Mouse (Mus musculus): ENCODE measurements around the gene Lman2.
A peak's percentile ranks its signal among the peaks of the same experiment; 100 is the strongest.

Lman2 gene

DNA sequence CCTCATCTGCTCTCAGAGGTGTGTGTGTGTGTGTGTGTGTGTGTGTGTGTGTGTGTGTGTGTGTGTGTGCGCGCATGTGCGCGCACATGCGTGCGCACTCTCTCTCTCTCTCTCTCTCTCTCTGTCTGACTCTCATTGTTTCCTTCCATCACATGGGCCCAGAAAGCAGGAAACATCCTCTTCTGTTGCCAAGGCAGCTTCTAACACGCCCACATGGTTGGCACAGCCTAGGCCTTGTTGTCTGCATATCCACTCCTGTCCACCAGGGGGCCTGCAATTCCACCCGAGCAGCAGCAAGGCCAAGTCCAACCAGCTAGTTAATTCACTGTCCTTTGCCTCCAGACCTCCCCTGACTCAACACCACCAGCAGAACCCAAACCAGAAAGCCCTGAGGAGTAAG is 35.0 kb downstream of the Lman2 start:
- peak; percentile 90 for DNase-seq (ENCODE audit: low read depth, low spot score)

DNA sequence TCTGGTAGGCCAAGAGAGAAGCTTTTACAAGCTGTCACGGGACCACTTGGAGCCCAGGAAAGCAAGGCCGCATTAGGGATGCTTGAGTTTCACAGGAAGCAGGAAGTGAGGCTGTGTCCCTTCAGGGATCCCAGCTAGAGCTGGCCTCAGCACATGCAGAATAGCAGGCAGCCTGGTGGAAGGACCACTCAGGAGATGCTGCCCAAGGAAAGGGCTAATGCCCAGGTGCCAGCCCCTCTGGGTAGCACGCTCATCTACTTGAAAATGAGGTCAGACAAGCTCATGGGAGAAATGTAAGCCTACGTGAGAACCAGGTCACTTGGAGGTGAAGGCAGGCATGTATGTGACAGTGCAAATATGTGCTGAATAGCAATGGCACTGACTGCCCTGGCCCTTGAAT is 35.4 kb downstream of the Lman2 start:
- no peak for DNase-seq (ENCODE audit: low read depth, low spot score)

- DNase-seq (ENCODE audit: low read depth, low spot score), result no peak
Measured at GRCm38 (mm10) chr13:55325596-55325995, 37.0 kb downstream of the Lman2 start.

GRCm38 (mm10) chr13:55322130-55322825 is 40.3 kb downstream of the Lman2 start:
- DNase-seq (ENCODE audit: low read depth, low spot score), result peak; percentile 71

- DNase-seq (ENCODE audit: low read depth, low spot score), result peak; percentile 91
Measured at GRCm38 (mm10) chr13:55321434-55322129, 41.0 kb downstream of the Lman2 start, which contains the start of gene Rab24. Gene Rab24 (minus strand): TSS chr13:55321946.

DNA sequence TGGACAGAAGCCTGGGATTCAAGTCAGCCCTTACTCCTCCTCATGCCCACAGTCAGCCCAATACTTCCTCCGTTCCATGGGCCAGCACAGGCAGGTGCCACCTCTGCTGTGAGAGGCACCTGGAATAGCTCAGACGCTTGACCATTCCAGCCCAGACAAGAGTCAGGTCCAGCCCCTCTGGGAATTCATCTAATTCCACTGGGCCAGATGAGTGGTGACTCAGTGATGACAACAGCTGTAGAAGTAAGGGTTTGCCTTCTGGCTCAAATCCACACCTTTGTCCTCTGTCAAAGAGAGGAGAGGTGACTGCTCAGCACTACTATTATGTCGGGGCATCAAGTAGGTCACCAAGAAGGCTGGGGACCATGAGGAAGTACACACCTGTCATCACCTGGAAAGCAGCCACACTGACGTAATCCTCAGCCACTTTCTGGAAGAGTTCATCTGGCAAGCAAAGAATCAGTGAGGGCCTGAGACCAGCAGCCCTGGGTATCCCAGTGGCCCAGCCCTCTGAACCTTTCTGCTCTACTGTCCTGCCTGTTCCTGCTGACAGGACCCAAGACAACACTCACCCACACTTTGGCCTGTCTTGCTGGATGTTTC is 42.6 kb downstream of the Lman2 start, which contains the start of gene Prelid1:
Prelid1 (plus strand) TSS at position 570 of the 603 bp plus-strand sequence.
- DNase-seq (ENCODE audit: low read depth, low spot score), result no peak

GRCm38 (mm10) chr13:55318351-55318750 is 44.2 kb downstream of the Lman2 start:
- DNase-seq (ENCODE audit: low read depth, low spot score), result peak; percentile 55

DNA sequence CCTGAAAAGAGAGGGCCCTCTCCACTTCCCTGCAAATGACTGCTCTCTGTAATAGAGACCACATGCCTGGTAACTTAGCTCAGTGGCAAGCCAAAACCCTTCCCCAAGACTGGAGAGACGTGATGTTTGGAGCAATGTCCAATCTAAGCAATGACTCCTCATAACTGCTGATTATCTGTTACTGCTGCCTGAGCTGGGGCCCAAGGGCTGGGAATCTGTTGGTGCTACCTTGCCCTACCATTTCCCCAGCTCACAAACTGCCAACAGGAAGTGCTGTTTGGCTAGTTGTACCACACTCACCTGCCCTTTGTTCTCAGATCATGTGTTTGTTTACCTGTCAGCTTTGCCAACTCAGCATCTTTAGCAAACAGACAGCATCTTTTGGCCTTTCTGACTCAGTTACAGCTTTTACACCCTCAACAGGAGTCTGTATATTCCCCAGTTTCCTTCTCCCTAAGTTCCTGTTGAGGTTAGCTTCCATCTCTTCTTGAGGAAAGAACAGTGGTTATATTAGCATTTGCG is 47.6 kb downstream of the Lman2 start:
- DNase-seq (ENCODE audit: low read depth, low spot score), result no peak

DNA sequence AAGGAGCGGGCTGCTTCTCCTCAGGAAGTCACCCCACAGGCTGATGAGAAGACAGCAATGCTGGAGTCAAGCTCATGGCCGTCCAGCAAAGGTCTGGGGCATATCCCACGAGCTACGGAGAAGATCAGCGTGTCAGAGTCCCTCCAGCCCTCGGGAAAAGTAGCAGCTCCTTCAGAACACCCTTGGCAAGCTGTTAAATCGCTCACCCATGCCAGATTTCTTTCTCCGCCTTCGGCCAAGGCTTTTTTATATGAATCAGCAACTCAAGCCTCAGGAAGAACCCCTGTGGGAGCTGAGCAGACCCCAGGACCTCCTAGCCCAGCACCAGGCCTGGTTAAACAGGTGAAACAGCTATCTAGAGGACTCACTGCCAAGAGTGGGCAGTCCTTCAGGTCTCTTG is 49.5 kb downstream of the Lman2 start:
- DNase-seq (ENCODE audit: low read depth, low spot score), result no peak

GRCm38 (mm10) chr13:55312028-55312630 is 50.5 kb downstream of the Lman2 start:
- no peak for DNase-seq (ENCODE audit: low read depth, low spot score)

- DNase-seq (ENCODE audit: low read depth, low spot score), result no peak
Measured at GRCm38 (mm10) chr13:55300913-55301312, 61.7 kb downstream of the Lman2 start.

DNA sequence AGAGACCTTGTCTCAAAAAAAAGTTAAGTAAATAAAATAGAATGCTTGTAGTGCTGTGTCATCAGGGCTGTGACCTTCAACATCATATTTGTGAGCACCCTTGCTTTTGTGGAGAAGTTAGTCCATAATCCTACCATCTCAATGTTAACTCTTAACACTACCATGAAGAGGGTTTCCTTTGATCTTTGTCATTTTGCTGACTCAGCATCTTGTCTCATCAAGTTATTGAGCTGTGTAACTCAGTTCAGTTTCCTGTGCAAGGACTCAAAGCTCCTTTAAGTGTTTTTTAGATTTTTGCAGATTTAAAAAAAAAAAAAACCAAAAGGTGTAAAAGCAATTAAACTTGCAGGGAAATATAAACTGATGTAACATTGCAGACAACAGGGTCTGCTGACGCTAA is 65.8 kb downstream of the Lman2 start:
- DNase-seq (ENCODE audit: low read depth, low spot score), result no peak
